Mouse (Mus musculus) monocyte, adult 2 months (primary cell): Measurements from ENCODE around the gene Rbfox2.
"Not testable (repeated sequence)": the region's sequence is repeated elsewhere in the genome, so short reads cannot be mapped to it uniquely, and the experiment has no call there.

Experiments used
- DNase-seq, 2 experiments: peaks; one replicate each; pipeline ENCODE4 v3.0.0; 2022; ENCODE audit warnings: low spot score in 2 of 2, low read depth in 1 of 2

Rbfox2 gene

GRCm38 (mm10) chr15:77072556-77073163, 234.1 kb downstream of the Rbfox2 start:
- DNase-seq: no peak

GRCm38 (mm10) chr15:77071501-77071900, 235.3 kb downstream of the Rbfox2 start:
- DNase-seq: no peak

DNA sequence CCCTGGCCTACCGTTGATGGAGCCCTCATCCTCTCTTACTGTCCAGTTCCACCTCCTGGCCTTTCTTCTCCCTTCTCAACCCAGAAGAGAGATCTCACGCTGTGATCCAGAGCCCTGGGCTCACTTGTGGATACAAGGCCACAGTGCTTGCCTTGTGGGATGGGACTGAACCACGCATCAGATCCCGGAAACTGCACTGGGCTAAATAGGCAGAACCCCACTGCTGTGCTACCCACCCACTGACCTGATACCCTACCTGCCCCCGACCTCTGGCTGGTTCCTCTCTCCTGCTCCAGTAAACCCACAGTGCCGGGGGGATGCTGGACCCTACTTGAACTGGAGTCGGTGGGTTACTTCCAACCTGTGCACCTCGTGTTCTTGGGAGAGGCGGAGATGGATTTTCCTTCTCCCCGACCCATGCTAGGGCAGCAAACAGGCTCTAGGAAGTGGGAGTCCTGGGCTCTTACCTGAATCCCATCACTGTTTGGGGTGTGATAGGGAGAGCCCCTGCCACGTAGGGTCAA, 236.0 kb downstream of the Rbfox2 start:
- DNase-seq: no peak

DNA sequence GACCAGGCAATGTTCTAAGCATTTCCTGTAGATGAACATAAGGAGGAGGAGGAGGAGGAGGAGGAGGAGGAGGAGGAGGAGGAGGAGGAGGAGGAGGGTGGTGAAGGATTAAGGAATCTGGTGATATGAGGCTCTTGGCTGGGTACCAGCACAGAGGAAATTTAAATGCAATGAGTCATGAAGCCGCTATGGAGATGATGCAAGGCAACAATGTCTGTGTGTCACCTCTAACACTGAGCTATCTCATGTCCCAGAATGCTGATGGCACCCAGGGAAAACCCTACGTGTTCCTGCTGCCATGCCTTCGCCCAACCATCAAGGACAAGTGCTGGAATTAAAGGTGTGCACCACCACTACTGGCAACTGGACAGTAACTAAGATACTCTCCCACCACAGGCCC, 237.8 kb downstream of the Rbfox2 start:
- no peak for DNase-seq

DNA sequence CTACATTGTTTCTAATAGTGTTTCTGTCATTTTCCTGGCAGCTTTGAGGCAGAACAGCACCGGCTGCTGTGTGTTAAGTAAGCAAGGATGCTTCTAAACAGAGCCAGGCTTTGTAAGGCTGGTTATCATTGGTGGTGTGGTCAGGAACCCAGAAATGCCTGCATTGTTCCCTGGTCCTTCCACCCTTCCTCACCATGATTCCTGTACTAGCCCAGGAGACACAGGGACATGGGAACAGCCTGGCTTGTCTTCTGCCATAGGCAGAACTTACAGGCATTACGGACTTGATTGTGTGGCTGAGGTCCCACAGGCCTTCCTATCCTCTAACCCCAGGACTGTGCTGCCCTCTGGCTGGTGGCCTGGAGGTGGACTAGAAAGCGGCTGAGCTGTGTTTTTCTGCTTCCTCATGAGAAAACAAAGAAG, 238.4 kb downstream of the Rbfox2 start:
- no peak for DNase-seq

DNA sequence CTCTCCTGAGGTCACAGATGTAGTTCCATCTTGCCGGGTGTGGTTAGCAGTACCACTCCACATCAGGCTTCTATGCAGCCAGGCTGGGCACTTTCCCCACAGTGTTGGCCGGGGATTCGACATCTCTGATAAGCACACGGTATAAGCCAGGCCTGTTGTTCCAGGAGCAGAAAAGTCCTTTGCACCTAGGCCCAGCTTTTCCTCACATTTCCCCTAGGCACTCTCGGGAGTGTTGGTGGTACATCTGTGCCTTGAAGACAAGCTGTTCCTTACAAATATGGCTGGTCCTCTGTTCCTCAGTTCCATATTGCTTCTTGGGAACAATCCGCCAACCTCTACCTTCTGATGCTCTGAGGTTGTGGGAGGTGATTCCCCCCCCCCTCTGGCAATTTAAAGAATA, 240.6 kb downstream of the Rbfox2 start:
- no peak for DNase-seq

DNA sequence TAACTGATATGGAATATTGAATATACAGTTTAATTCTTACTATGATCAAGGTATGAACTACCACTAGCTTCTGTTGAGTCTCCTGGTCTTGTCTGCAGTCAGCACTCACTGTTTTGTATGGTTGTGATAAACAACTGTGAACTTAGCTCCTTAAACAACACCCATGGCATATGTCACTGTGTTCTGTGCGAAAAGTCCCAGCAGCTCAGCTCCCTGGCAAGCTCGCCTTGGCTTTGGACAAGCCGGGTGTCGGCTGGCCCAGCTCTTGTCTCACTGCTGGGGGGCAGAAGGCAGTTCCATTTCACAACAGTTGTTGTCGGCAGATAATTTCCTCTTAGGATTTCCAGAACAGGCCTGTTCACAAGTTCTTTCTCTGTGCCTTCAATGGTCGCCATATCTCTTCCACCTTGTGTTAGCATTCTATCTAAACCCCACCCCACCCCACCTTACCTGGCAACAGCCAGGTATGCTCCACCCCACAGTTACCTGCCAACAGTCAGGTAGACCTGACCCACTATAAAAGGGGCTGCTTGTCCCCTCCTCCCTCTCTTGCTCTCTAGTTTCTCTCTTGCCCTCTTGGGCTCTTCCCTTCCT, 241.4 kb downstream of the Rbfox2 start:
- no peak for DNase-seq

- no peak for DNase-seq
Observed at GRCm38 (mm10) chr15:77062746-77063145, 244.1 kb downstream of the Rbfox2 start.

- not testable (repeated sequence) for DNase-seq
Observed at GRCm38 (mm10) chr15:77059416-77059815, 247.4 kb downstream of the Rbfox2 start.

- DNase-seq: no peak
Observed at GRCm38 (mm10) chr15:77058566-77058965, 248.2 kb downstream of the Rbfox2 start.

- DNase-seq: no peak
Observed at GRCm38 (mm10) chr15:77056791-77057051, 250.1 kb downstream of the Rbfox2 start.

DNA sequence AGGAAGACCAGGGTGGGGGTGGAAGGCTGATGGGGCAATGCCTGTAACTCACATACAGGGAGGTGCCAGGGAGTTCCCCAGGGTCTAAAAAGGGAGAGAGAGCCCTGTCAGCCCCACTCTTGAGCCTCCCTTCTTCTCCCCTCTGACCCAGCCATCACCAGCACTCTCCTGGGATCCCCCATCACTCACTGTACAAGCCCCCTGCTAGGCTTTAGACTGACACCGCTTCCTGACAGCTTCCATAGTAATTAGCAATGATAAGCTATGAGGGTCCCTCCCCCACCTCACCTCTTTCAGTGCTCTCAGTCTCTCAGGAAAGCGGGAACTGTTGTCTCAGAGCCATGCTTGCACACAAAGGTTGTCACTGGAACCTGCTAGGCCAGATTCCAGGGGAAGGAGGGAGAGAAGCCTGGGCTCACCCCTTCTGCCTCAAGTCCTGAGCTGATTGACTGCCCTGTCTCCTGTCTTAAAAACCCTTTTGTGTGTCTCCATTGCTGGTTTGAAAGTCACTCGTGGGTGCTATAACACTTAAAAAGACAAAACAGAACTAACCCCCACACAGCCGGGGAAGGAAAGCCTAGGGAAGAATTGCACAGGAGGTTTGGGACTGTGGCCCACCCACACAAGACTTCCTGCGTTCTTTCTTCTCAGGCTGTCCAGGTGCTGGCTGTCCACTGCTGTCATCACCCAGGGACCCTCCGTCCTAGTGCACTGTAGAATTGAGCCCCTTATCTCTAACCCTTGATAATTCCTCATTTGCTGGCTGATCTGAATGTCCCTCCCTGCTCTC, 250.6 kb downstream of the Rbfox2 start:
- DNase-seq: no peak

DNA sequence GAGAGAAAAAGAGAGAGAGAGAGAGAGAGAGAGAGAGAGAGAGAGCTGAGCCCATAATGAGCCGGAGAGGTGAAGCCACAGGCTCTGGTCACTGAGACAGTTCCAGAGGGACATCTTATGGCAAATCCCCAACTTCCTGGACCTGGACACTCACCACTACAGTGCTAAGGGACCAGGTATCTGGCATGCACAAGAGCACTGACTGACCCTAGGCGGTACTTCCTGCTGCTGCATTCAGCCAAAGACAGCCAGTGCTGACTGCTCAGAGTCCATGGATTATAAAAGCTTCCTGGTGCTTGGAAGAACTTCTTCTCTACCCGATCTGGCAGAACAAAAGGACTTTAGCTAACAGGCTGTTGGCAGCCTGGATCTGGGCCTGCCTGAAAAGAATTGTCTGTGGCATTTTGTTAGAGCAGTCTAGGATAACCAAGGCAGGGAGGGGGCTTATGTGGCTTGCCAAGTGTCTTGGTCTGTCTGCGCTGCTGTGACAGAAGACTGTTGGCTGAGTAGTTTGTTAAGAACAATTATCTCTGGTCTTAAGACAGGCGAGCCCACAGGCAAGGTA, 252.1 kb downstream of the Rbfox2 start:
- DNase-seq: no peak

GRCm38 (mm10) chr15:77053021-77053420, 253.8 kb downstream of the Rbfox2 start:
- DNase-seq: no peak

- no peak for DNase-seq
Observed at GRCm38 (mm10) chr15:77052176-77052575, 254.6 kb downstream of the Rbfox2 start.

GRCm38 (mm10) chr15:77050570-77050969, 256.2 kb downstream of the Rbfox2 start, which contains the start of gene Mb:
Mb (minus strand) TSS chr15:77050670.
- DNase-seq: no peak

DNA sequence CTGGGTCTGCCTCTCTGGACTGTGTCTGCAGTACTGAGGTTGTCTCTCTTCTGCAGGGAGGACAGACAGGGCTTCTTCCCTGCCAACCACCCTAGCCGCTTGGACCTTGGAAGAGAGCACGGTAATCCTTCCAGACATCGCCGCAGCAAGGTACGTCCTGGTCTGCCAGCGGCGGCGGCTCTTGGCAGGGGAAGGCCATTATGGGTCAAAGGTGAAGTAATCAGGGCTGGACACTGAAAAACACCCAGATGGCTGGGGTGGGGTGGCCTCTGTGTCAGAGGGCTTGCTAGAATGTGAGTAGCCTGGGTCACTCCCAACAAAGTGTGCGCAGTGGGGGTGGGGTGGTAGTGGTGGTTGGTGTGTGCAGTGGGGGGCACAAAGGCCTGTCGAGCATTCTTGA, 261.2 kb downstream of the Rbfox2 start:
- DNase-seq: no peak

GRCm38 (mm10) chr15:77044597-77045320, 262.0 kb downstream of the Rbfox2 start, which contains the start of gene Apol6:
Apol6 (plus strand) TSS chr15:77044729.
- DNase-seq: no peak

GRCm38 (mm10) chr15:77040784-77041183, 266.0 kb downstream of the Rbfox2 start:
- DNase-seq: no peak

GRCm38 (mm10) chr15:77039211-77039700, 267.5 kb downstream of the Rbfox2 start:
- DNase-seq: no peak
